28 mouse cellular contexts compared by ENCODE assay signal in the genomic region with DNA sequence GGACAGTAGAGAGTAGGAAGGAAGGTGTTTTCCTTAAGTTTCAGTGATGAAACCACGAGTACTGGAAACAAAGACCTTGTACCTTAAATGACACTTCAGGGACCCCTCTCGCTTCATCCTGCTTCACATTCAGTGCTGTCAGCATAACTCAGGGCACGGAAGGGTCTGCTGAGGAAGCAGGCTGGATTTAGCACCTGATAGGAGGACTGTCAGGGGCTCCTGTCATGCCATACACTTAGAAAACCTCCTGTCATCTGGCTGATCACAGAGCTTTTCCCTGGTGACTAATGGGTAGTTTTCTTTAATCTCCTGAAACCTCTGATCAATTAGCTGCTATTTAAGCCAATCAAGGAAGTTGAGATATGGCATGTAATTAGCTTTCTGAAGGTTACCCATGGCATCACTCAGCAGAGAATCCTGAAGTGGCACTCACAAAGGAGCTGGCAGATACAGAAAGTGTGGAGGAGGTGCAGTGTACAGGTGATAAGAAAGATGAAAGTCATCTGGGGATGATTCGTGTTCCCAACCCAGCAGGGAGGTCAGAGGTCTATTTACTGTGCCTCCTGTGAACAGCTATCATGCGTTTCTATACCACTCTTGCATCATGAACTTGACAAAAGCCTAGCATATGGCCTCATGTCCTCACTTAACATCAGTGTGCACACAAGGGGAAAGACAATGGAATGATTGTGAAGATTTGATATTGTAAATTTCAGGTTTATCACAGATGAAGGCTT. TPM values are rescaled to one million over a fixed set of nuclear protein-coding genes. Genes with fewer than 3 reads are reported as not detected.
DNase-seq lines count a peak whose midpoint lies in the region; ATAC-seq and TF ChIP-seq lines count a peak whose summit lies in the region.
"Had no signal": no experiment of that assay in that cellular context is flagged by ENCODE, and none has a peak within 500 bp of the region (broad histone marks: within the 10 kb centered on the region; RNA-seq: fewer than 3 reads in every experiment).

No protein-coding gene starts in this region.

- H3K4me1 ChIP-seq in forebrain, embryonic 14.5 days (ENCODE audit: control insufficient read depth, insufficient read depth, low read length) = no peaks in the 10 kb centered on the region
- no peaks in the 10 kb centered on the region for H3K4me1 ChIP-seq in forebrain, embryonic 16.5 days (replicated peaks; ENCODE audit: control insufficient read depth, insufficient read depth, low read length)
- no peaks in the 10 kb centered on the region for H3K4me1 ChIP-seq in intestine, embryonic 15.5 days (replicated peaks)
- no peaks in the 10 kb centered on the region for H3K4me1 ChIP-seq in intestine, postnatal 0 days (replicated peaks; ENCODE audit: control insufficient read depth, insufficient read depth, low read length)
- no peaks in the 10 kb centered on the region for H3K4me1 ChIP-seq in midbrain, embryonic 14.5 days (ENCODE audit: control insufficient read depth, insufficient read depth, low read length)
- H3K4me1 ChIP-seq: embryonic facial prominence, embryonic 13.5 days; embryonic facial prominence, embryonic 15.5 days; forebrain, embryonic 10.5 days; forebrain, embryonic 12.5 days; forebrain, embryonic 15.5 days had no signal

- WGBS in forebrain, embryonic 14.5 days = 67% methylated on average over 5 of the region's 5 CpGs
- WGBS in forebrain, embryonic 16.5 days = 68% methylated on average over 5 of the region's 5 CpGs
- 45% methylated on average over 5 of the region's 5 CpGs for WGBS in intestine, embryonic 15.5 days
- WGBS in intestine, postnatal 0 days = 33% methylated on average over 5 of the region's 5 CpGs
- 64% methylated on average over 5 of the region's 5 CpGs for WGBS in midbrain, embryonic 14.5 days

- H3K27me3 ChIP-seq in forebrain, embryonic 14.5 days (replicated peaks; ENCODE audit: control insufficient read depth, insufficient read depth, low read length) = no peaks in the 10 kb centered on the region
- no peaks in the 10 kb centered on the region for H3K27me3 ChIP-seq in forebrain, embryonic 16.5 days (replicated peaks; ENCODE audit: control insufficient read depth, insufficient read depth, low read length)
- no peaks in the 10 kb centered on the region for H3K27me3 ChIP-seq in intestine, embryonic 15.5 days (replicated peaks)
- no peaks in the 10 kb centered on the region for H3K27me3 ChIP-seq in intestine, postnatal 0 days (replicated peaks; ENCODE audit: control insufficient read depth, insufficient read depth, low read length)
- no peaks in the 10 kb centered on the region for H3K27me3 ChIP-seq in midbrain, embryonic 14.5 days (ENCODE audit: control insufficient read depth, insufficient read depth, low read length)
- H3K27me3 ChIP-seq: CH12.LX; embryonic facial prominence, embryonic 13.5 days; embryonic facial prominence, embryonic 15.5 days; forebrain, embryonic 12.5 days; forebrain, embryonic 15.5 days had no signal

- DNase-seq in forebrain, embryonic 14.5 days (ENCODE audit: low spot score) = peak; percentile 2
- no peak for DNase-seq in thymus, postnatal 36 days
- DNase-seq in midbrain, embryonic 14.5 days = no peak
- DNase-seq in kidney, postnatal 36 days = no peak
- DNase-seq: adrenal gland, adult 8-10 months; adrenal gland, postnatal 14 days; adrenal gland, postnatal 36 days; B cell, adult 2 months; cerebellum, adult 11 months; cerebellum, adult 18-20 months; cerebellum, adult 8-10 months; cerebellum, adult 9-11 months; cerebellum, postnatal 14 days; cerebellum, postnatal 36 days; embryo, embryonic 11 days had no signal

- H3K4me2 ChIP-seq in forebrain, embryonic 14.5 days (ENCODE audit: low read length) = no peak overlapping the region
- no peak overlapping the region for H3K4me2 ChIP-seq in forebrain, embryonic 16.5 days (ENCODE audit: low read length)
- H3K4me2 ChIP-seq in intestine, embryonic 15.5 days (replicated peaks) = no peak overlapping the region
- no peak overlapping the region for H3K4me2 ChIP-seq in intestine, postnatal 0 days (replicated peaks; ENCODE audit: low read depth)
- no peak overlapping the region for H3K4me2 ChIP-seq in midbrain, embryonic 14.5 days (ENCODE audit: low read length)
- H3K4me2 ChIP-seq: embryonic facial prominence, embryonic 13.5 days; embryonic facial prominence, embryonic 15.5 days; forebrain, embryonic 12.5 days; forebrain, embryonic 15.5 days had no signal

- H3K9ac ChIP-seq in forebrain, embryonic 14.5 days (ENCODE audit: low read length) = no peak overlapping the region
- H3K9ac ChIP-seq in forebrain, embryonic 16.5 days (replicated peaks; ENCODE audit: low read depth, low read length) = no peak overlapping the region
- no peak overlapping the region for H3K9ac ChIP-seq in intestine, embryonic 15.5 days
- no peak overlapping the region for H3K9ac ChIP-seq in intestine, postnatal 0 days (ENCODE audit: low read depth, low read length)
- H3K9ac ChIP-seq in midbrain, embryonic 14.5 days (replicated peaks; ENCODE audit: low read length) = no peak overlapping the region
- H3K9ac ChIP-seq: embryonic facial prominence, embryonic 13.5 days; embryonic facial prominence, embryonic 15.5 days; forebrain, embryonic 12.5 days; forebrain, embryonic 15.5 days had no signal

- no peak for TF ChIP-seq CTCF in intestine, postnatal 0 days (IDR thresholded peaks at IDR 0.05; ENCODE audit: low read depth)

- H3K36me3 ChIP-seq in forebrain, embryonic 14.5 days (ENCODE audit: control insufficient read depth, insufficient read depth, low read length) = no peaks in the 10 kb centered on the region
- H3K36me3 ChIP-seq in forebrain, embryonic 16.5 days (ENCODE audit: control insufficient read depth, insufficient read depth) = no peaks in the 10 kb centered on the region
- H3K36me3 ChIP-seq in intestine, embryonic 15.5 days = no peaks in the 10 kb centered on the region
- no peaks in the 10 kb centered on the region for H3K36me3 ChIP-seq in intestine, postnatal 0 days (ENCODE audit: control insufficient read depth, insufficient read depth)
- H3K36me3 ChIP-seq in midbrain, embryonic 14.5 days (ENCODE audit: control insufficient read depth, insufficient read depth, low read length) = no peaks in the 10 kb centered on the region
- H3K36me3 ChIP-seq: embryonic facial prominence, embryonic 13.5 days; embryonic facial prominence, embryonic 15.5 days; forebrain, embryonic 10.5 days; forebrain, embryonic 12.5 days; forebrain, embryonic 15.5 days; G1E had no signal

- no peak overlapping the region for H3K4me3 ChIP-seq in forebrain, embryonic 14.5 days (ENCODE audit: low read depth, low read length)
- H3K4me3 ChIP-seq in forebrain, embryonic 16.5 days (replicated peaks; ENCODE audit: low read length) = no peak overlapping the region
- no peak overlapping the region for H3K4me3 ChIP-seq in intestine, embryonic 15.5 days (replicated peaks)
- H3K4me3 ChIP-seq in intestine, postnatal 0 days (ENCODE audit: low read depth, low read length) = no peak overlapping the region
- H3K4me3 ChIP-seq in midbrain, embryonic 14.5 days (replicated peaks; ENCODE audit: low read depth, low read length) = no peak overlapping the region
- H3K4me3 ChIP-seq: embryonic facial prominence, embryonic 13.5 days; embryonic facial prominence, embryonic 15.5 days; erythroblast, embryonic 14.5 days; forebrain, embryonic 10.5 days; forebrain, embryonic 12.5 days; forebrain, embryonic 15.5 days had no signal

- no peaks in the 10 kb centered on the region for H3K9me3 ChIP-seq in forebrain, embryonic 14.5 days (replicated peaks; ENCODE audit: control insufficient read depth, low read length)
- no peaks in the 10 kb centered on the region for H3K9me3 ChIP-seq in forebrain, embryonic 16.5 days (ENCODE audit: control insufficient read depth, low read length)
- no peaks in the 10 kb centered on the region for H3K9me3 ChIP-seq in intestine, embryonic 15.5 days
- no peaks in the 10 kb centered on the region; the same call in 1 of the 2 replicates for H3K9me3 ChIP-seq in intestine, postnatal 0 days (ENCODE audit: control insufficient read depth)
- H3K9me3 ChIP-seq in midbrain, embryonic 14.5 days (ENCODE audit: control insufficient read depth, low read length) = no peaks in the 10 kb centered on the region
- H3K9me3 ChIP-seq: embryonic facial prominence, embryonic 13.5 days; embryonic facial prominence, embryonic 15.5 days; forebrain, embryonic 10.5 days; forebrain, embryonic 12.5 days; forebrain, embryonic 15.5 days; G1E had no signal

- no peak for ATAC-seq in forebrain, embryonic 14.5 days
- ATAC-seq in forebrain, embryonic 16.5 days = no peak
- peak; percentile 87 for ATAC-seq in intestine, embryonic 15.5 days
- ATAC-seq in intestine, postnatal 0 days = peak; percentile 95
- no peak for ATAC-seq in midbrain, embryonic 14.5 days (ENCODE audit: low FRiP score, low TSS enrichment)
- ATAC-seq: activated CD4-positive, CD25-positive, alpha-beta regulatory T cell, adult 4 months; CD4-positive, CD25-positive, alpha-beta regulatory T cell, adult 4 months; forebrain, embryonic 15.5 days had no signal

- no peak overlapping the region for H3K27ac ChIP-seq in forebrain, embryonic 14.5 days (ENCODE audit: low read depth, low read length)
- no peak overlapping the region for H3K27ac ChIP-seq in forebrain, embryonic 16.5 days (ENCODE audit: low read length)
- H3K27ac ChIP-seq in intestine, embryonic 15.5 days = no peak overlapping the region
- H3K27ac ChIP-seq in intestine, postnatal 0 days (ENCODE audit: low read depth, low read length) = peak overlapping the region; percentile 80; the same call in 1 of the 2 replicates
- no peak overlapping the region for H3K27ac ChIP-seq in midbrain, embryonic 14.5 days (replicated peaks; ENCODE audit: low read depth, low read length)
- H3K27ac ChIP-seq: embryonic facial prominence, embryonic 13.5 days; embryonic facial prominence, embryonic 15.5 days; forebrain, embryonic 10.5 days; forebrain, embryonic 12.5 days; forebrain, embryonic 15.5 days had no signal

RNA-seq across cellular contexts. Expression of a gene that starts 22.1 kb away (rescaled TPM):
- polyA plus RNA-seq in forebrain, embryonic 14.5 days (2014; fragmentation: Nextera tagmentation; extraction: Ambion mirVana) = 51.3 and 59.6 TPM in 2 replicates
- 51.1 and 54.7 TPM in 2 replicates for polyA plus RNA-seq in forebrain, embryonic 16.5 days (2015; fragmentation: Nextera tagmentation; extraction: Ambion mirVana)
- polyA plus RNA-seq in intestine, embryonic 15.5 days (2015; fragmentation: Nextera tagmentation; extraction: Ambion mirVana) = 9.8 and 10.5 TPM in 2 replicates
- polyA plus RNA-seq in intestine, postnatal 0 days (2015; fragmentation: Nextera tagmentation; extraction: Ambion mirVana) = 7.9 and 8.5 TPM in 2 replicates
- 25.4 and 30.8 TPM in 2 replicates for polyA plus RNA-seq in midbrain, embryonic 14.5 days (2014; fragmentation: Nextera tagmentation; extraction: Ambion mirVana)
- polyA plus RNA-seq: CD4-positive, CD25-positive, alpha-beta regulatory T cell, adult 4 months; G1E had no signal

Comparison
In these comparisons a context has a peak if more than half of its experiments do, and no peak if none do; other contexts are left out.
1. ATAC-seq: peak in intestine, embryonic 15.5 days (single experiment) and intestine, postnatal 0 days (single experiment); none in forebrain, embryonic 14.5 days (single experiment), forebrain, embryonic 16.5 days (single experiment) and midbrain, embryonic 14.5 days (single experiment).